Mouse (Mus musculus): ENCODE measurements around the gene Adipor2.

Gene Adipor2

DNA sequence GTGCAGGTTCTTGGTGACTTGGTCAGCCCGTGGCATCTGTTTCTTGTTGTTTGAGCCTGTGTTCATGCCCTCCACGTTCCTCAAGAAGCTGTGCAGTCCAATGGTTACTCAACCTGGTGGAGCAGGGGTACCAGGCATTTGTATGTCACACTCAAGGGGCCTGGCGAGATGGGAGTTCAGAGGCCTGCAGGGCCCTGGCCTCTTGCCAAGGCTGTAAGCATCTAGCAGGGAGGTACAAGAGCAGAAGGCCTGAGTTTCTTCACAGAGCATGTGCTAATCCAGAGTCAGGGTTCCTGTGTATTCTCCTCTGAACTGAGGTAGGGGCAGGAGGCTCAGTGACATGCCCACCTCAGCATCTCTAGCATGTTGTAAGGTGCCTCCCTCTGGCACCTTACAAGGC is 104.4 kb downstream of the Adipor2 start:
- no peak for DNase-seq (ENCODE audit: low spot score in 2 of 2)

DNA sequence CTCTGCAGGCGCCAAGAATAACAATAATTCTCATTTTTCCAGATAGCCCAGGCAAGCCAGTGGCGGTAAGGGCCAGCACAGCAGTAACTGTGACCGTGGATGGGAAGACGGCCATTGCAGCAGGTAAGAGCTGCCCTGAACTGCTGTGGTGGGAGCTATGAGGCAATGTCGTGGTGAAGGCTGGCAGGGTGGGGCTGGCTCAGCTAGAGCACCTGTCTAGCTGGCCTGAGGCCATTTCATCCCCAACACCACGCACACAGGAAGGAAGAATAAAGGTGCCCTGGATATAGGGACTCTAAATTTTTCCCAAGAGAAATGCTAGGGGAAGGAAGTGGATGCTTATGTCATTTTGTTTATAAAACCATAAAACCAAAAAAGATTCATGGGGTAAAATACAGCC is 105.1 kb downstream of the Adipor2 start:
- no peak for DNase-seq (ENCODE audit: low spot score in 2 of 2)

DNA sequence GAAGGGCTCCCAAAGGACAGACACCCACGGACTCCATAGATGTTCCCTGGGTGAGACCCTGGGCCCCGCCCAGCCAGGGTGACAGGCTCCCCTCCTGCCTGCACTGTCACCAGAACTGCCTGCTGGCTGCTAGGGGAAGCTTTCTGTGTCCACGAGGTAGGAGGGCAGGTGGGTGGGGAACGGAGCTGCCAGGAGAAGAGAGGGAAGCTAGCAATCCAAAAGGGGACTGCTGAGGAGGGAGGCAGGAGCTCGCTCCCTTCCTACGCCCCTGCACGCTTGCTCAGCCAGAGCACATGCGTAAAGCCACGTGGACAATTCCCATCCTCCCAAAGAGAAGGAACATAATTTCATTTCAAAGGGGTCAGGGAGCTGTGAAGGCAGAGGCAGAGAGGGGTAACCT is 107.3 kb downstream of the Adipor2 start:
- DNase-seq (ENCODE audit: low spot score in 2 of 2), result peak in 1 of 2 experiments; percentile 57

DNA sequence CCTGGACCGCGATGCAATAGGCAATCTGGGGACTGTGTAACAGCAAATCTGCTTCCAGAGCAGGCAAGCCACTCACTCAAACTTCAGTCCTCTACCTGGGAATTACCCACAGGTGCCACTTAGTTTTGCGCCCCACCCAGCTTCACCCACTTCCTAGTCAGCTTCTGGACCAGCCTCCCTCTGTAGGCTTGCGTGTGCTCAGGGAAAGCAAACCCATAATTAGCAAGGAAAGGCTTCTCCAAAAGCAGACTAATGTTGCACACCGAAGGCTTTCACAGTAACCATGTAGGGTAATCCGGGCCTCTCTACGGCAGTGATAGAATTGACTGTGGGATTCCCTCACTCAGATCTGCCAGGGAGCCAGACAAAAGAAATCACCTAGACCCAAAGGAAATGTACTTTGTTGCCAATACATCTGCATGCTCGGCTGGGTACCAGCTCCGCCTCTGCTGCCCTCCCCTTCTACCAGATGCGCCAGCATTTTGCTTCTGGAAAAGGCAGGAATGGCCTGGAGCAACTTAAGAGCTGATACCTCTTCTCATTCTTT is 109.6 kb downstream of the Adipor2 start:
- peak in 1 of 2 experiments; percentile 7 for DNase-seq (ENCODE audit: low spot score in 2 of 2)

DNA sequence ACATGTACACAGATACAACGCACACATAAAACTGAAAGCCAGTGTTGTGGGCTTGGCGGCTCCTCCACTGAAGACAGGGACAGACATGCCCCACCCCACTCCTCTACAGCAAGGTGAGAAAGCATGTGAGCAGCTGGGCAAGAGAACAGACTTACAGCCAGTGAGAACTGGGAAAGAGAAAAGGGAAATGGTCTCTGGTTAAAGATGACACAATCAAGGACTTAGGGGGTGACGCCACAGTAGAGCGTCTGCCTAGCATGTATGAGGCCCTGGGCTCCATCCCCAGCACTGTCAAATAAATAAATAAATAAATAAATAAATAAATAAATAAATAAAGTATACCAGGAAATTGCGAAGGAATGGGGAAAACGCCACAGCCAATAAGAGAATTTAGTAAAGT is 114.2 kb downstream of the Adipor2 start:
- no peak for DNase-seq (ENCODE audit: low spot score in 2 of 2)
